Mouse (Mus musculus) midbrain, embryonic 10.5 days (tissue): ENCODE measurements around the gene Zfp748. TPM values are rescaled to one million over a fixed set of nuclear protein-coding genes. Genes with fewer than 3 reads are reported as not detected.

Experiments used
- polyA plus RNA-seq: library from polyadenylated mRNA; unstranded; fragments of >200 nt; fragmentation: Nextera tagmentation; extraction: Ambion mirVana; gene quantifications from 2 replicates; pipeline ENCODE4 v1.2.1, GENCODE M21; 2016

Zfp748 gene
- polyA plus RNA-seq, 1 experiment from 2014 or later: 17.7 TPM

Other genes with a start within 250 kb of the Zfp748 start
- gene Zfp457, start 247.3 kb downstream of the Zfp748 start, polyA plus RNA-seq: 0.37 and 0.59 TPM in 2 replicates
- gene Zfp595, start 221.3 kb downstream of the Zfp748 start, polyA plus RNA-seq: 1.5 and 1.8 TPM in 2 replicates
- gene Gm28044, start 193.3 kb downstream of the Zfp748 start, polyA plus RNA-seq: not detected in 2 replicates
- gene Zfp953, start 193.2 kb downstream of the Zfp748 start, polyA plus RNA-seq: 0.97 and 1.0 TPM in 2 replicates
- gene Gm28041, start 178.1 kb downstream of the Zfp748 start, polyA plus RNA-seq: 0.16 and 0.19 TPM in 2 replicates
- gene Zfp456, start 178.0 kb downstream of the Zfp748 start, polyA plus RNA-seq: 0.79 and 0.95 TPM in 2 replicates
- 3.3 and 4.3 TPM in 2 replicates for gene Zfp429, start 154.0 kb downstream of the Zfp748 start, polyA plus RNA-seq
- 0.39 TPM in 2 replicates for gene Zfp459, start 132.4 kb downstream of the Zfp748 start, polyA plus RNA-seq
- 6.0 and 6.6 TPM in 2 replicates for gene Zfp874a, start 102.2 kb downstream of the Zfp748 start, polyA plus RNA-seq
- 1.4 and 1.6 TPM in 2 replicates for gene Zfp874b, start 69.6 kb downstream of the Zfp748 start, polyA plus RNA-seq
- 15.1 and 15.9 TPM in 2 replicates for gene Zfp58, start 53.3 kb downstream of the Zfp748 start, polyA plus RNA-seq
- gene Gm26965, start 27.7 kb downstream of the Zfp748 start, polyA plus RNA-seq: 0.29 TPM in 1 of 2 replicates, not detected in the other
- 24.3 and 27.5 TPM in 2 replicates for gene Zfp87, start 27.7 kb downstream of the Zfp748 start, polyA plus RNA-seq
- gene Zfp729b, start 55.9 kb upstream of the Zfp748 start, polyA plus RNA-seq: 3.2 and 3.7 TPM in 2 replicates
- gene Gm49345, start 83.9 kb upstream of the Zfp748 start, polyA plus RNA-seq: not detected in 2 replicates
- 2.2 and 3.3 TPM in 2 replicates for gene Zfp729a, start 84.0 kb upstream of the Zfp748 start, polyA plus RNA-seq
- gene Zfp738, start 133.2 kb upstream of the Zfp748 start, polyA plus RNA-seq: 9.8 and 10.7 TPM in 2 replicates
- 6.7 and 7.8 TPM in 2 replicates for gene Zfp65, start 175.3 kb upstream of the Zfp748 start, polyA plus RNA-seq
- 5.3 and 5.5 TPM in 2 replicates for gene Zfp85, start 201.4 kb upstream of the Zfp748 start, polyA plus RNA-seq
- 4.2 and 5.8 TPM in 2 replicates for gene Zfp493, start 225.9 kb upstream of the Zfp748 start, polyA plus RNA-seq